Mouse (Mus musculus) hindbrain, embryonic 10.5 days (tissue): ENCODE data around the gene Vars2. TPM values are rescaled to one million over a fixed set of nuclear protein-coding genes. Genes with fewer than 3 reads are reported as not detected.

Source experiments
- DNase-seq: peaks from one replicate; pipeline ENCODE4 v3.0.0-alpha.2; 2017; ENCODE audit warnings: low spot score
- H3K27ac ChIP-seq: fragments of 300-500 bp; sonication (generic); 2 replicates; pipeline ENCODE4 v1.5.1; 2016; ENCODE audit warnings: mild to moderate bottlenecking, moderate library complexity
- H3K27me3 ChIP-seq: fragments of 300-500 bp; sonication (generic); 2 replicates; pipeline ENCODE4 v1.6.1; 2016; ENCODE audit warnings: mild to moderate bottlenecking; ENCODE audit not compliant: poor library complexity, insufficient read depth, severe bottlenecking
- H3K36me3 ChIP-seq: fragments of 300-500 bp; sonication (generic); 2 replicates; pipeline ENCODE4 v1.6.1; 2016; ENCODE audit warnings: mild to moderate bottlenecking, moderate library complexity
- H3K4me1 ChIP-seq: fragments of 300-500 bp; sonication (generic); replicated peaks from 2 replicates; pipeline ENCODE4 v1.6.1; 2016; ENCODE audit warnings: mild to moderate bottlenecking
- H3K4me3 ChIP-seq: fragments of 300-500 bp; sonication (generic); 2 replicates; pipeline ENCODE4 v1.5.1; 2016; ENCODE audit warnings: mild to moderate bottlenecking, moderate library complexity
- H3K9me3 ChIP-seq: fragments of 300-500 bp; sonication (generic); 2 replicates; pipeline ENCODE4 v1.6.1; 2016; ENCODE audit warnings: mild to moderate bottlenecking, moderate library complexity
- WGBS: fragments of 180-500 bp; shearing (Covaris S2); methylation state at CpG from one replicate; pipeline ENCODE4 v1.1.7; 2016; 5-methylcytosine and 5-hydroxymethylcytosine counted together
- polyA plus RNA-seq: library from polyadenylated mRNA; unstranded; fragments of >200 nt; fragmentation: Nextera tagmentation; extraction: Ambion mirVana; gene quantifications from 2 replicates; pipeline ENCODE4 v1.2.1, GENCODE M21; 2016

Gene Vars2
- polyA plus RNA-seq, 1 experiment from 2014 or later, result 16.7 TPM

- no peak within 1 kb of the TSS for H3K4me3 ChIP-seq
- 0 out of 2 replicates have a peak, but pooled peaks cover 2% of the 10 kb centered on the region for H3K4me1 ChIP-seq
- WGBS, result 74% methylated on average over 13 of the region's 13 CpGs
- no peak for DNase-seq
- no peak within 1 kb of the TSS for H3K27ac ChIP-seq
- H3K9me3 ChIP-seq, result no peaks in the 10 kb centered on the region
- H3K27me3 ChIP-seq, result no peaks in the 10 kb centered on the region
- H3K36me3 ChIP-seq, result no peaks in the 10 kb centered on the region
Measured at GRCm38 (mm10) chr17:35643609-35644236, 23.7 kb downstream of the Vars2 start, which contains the start of gene Mucl3. Gene Mucl3, minus strand, starts transcription at chr17:35643695.

GRCm38 (mm10) chr17:35639352-35639751 is 28.0 kb downstream of the Vars2 start:
- H3K27ac ChIP-seq, result no peak overlapping the region
- no peak overlapping the region for H3K4me3 ChIP-seq
- H3K27me3 ChIP-seq, result peaks cover 14% of the 10 kb centered on the region; the same call in 1 of the 2 replicates
- DNase-seq, result no peak
- peaks cover 14% of the 10 kb centered on the region for H3K4me1 ChIP-seq
- WGBS, result 84% methylated on average over 6 of the region's 6 CpGs
- no peaks in the 10 kb centered on the region for H3K36me3 ChIP-seq
- no peaks in the 10 kb centered on the region for H3K9me3 ChIP-seq

GRCm38 (mm10) chr17:35638475-35639190 is 28.8 kb downstream of the Vars2 start:
- Histone ChIP-seq H3K4me1 (peaks cover 17% of the 10 kb centered on the region), H3K36me3 (no peaks in the 10 kb centered on the region), H3K9me3 (no peaks in the 10 kb centered on the region), H3K27me3 (peaks cover 14% of the 10 kb centered on the region; the same call in 1 of the 2 replicates), H3K4me3 (peak overlapping the region; percentile 28), H3K27ac (no peak overlapping the region)
- WGBS, result 26% methylated on average over 14 of the region's 14 CpGs
- DNase-seq, result peak; percentile 57

GRCm38 (mm10) chr17:35636363-35636762 is 31.0 kb downstream of the Vars2 start:
- peaks cover 17% of the 10 kb centered on the region for H3K4me1 ChIP-seq
- peaks cover 14% of the 10 kb centered on the region; the same call in 1 of the 2 replicates for H3K27me3 ChIP-seq
- DNase-seq, result no peak
- no peaks in the 10 kb centered on the region for H3K36me3 ChIP-seq
- H3K27ac ChIP-seq, result no peak overlapping the region; the same call in 1 of the 2 replicates
- no peaks in the 10 kb centered on the region for H3K9me3 ChIP-seq
- 38% methylated on average over 5 of the region's 5 CpGs for WGBS
- no peak overlapping the region for H3K4me3 ChIP-seq

- Histone ChIP-seq H3K36me3 (no peaks in the 10 kb centered on the region), H3K27ac (no peak overlapping the region), H3K4me3 (peak overlapping the region; percentile 47), H3K9me3 (no peaks in the 10 kb centered on the region), H3K27me3 (peaks cover 14% of the 10 kb centered on the region; the same call in 1 of the 2 replicates), H3K4me1 (peaks cover 17% of the 10 kb centered on the region)
- DNase-seq, result peak; percentile 67
- WGBS, result 4% methylated on average over 15 of the region's 15 CpGs
Measured at GRCm38 (mm10) chr17:35635699-35636111, 31.7 kb downstream of the Vars2 start.

GRCm38 (mm10) chr17:35635202-35635601 is 32.2 kb downstream of the Vars2 start:
- H3K9me3 ChIP-seq, result no peaks in the 10 kb centered on the region
- H3K27me3 ChIP-seq, result peaks cover 14% of the 10 kb centered on the region; the same call in 1 of the 2 replicates
- no peak for DNase-seq
- WGBS, result 80% methylated on average over 3 of the region's 3 CpGs
- peak overlapping the region; percentile 47; the same call in 1 of the 2 replicates for H3K4me3 ChIP-seq
- H3K27ac ChIP-seq, result no peak overlapping the region
- no peaks in the 10 kb centered on the region for H3K36me3 ChIP-seq
- peaks cover 17% of the 10 kb centered on the region for H3K4me1 ChIP-seq

- no peaks in the 10 kb centered on the region for H3K36me3 ChIP-seq
- WGBS, result 21% methylated on average over 1 of the region's 1 CpGs
Measured at GRCm38 (mm10) chr17:35633992-35634391, 33.4 kb downstream of the Vars2 start.

GRCm38 (mm10) chr17:35626537-35626936 is 40.9 kb downstream of the Vars2 start, which contains the start of gene Gm9573:
Gene Gm9573, minus strand, starts transcription at chr17:35626637.
- no peak within 1 kb of the TSS for H3K27ac ChIP-seq
- H3K27me3 ChIP-seq, result no peaks in the 10 kb centered on the region
- H3K9me3 ChIP-seq, result no peaks in the 10 kb centered on the region
- H3K4me1 ChIP-seq, result no peaks in the 10 kb centered on the region
- no peaks in the 10 kb centered on the region for H3K36me3 ChIP-seq
- no peak for DNase-seq
- whole genome bisulfite sequencing, result 86% methylated on average over 7 of the region's 7 CpGs
- no peak within 1 kb of the TSS for H3K4me3 ChIP-seq

More at GRCm38 (mm10) chr17:35633992-35634391, 33.4 kb downstream of the Vars2 start:
- DNase-seq, result peak; percentile 32
- Histone ChIP-seq H3K4me3 (no peak overlapping the region), H3K9me3 (no peaks in the 10 kb centered on the region), H3K4me1 (peaks cover 17% of the 10 kb centered on the region), H3K27me3 (peaks cover 14% of the 10 kb centered on the region; the same call in 1 of the 2 replicates), H3K27ac (no peak overlapping the region)

- Histone ChIP-seq H3K4me3 (no peak overlapping the region), H3K9me3 (0 out of 2 replicates have a peak, but pooled peaks cover 4% of the 10 kb centered on the region), H3K27ac (no peak overlapping the region), H3K4me1 (no peaks in the 10 kb centered on the region), H3K36me3 (no peaks in the 10 kb centered on the region), H3K27me3 (no peaks in the 10 kb centered on the region)
- WGBS, result 80% methylated on average over 4 of the region's 4 CpGs
- DNase-seq, result no peak
Measured at GRCm38 (mm10) chr17:35617127-35617526, 50.3 kb downstream of the Vars2 start.

Other genes with a start within 250 kb of the Vars2 start
- gene H2-Q6, start 242.7 kb downstream of the Vars2 start, polyA plus RNA-seq, result 0.90 and 1.4 TPM in 2 replicates
- gene H2-Q7, start 228.4 kb downstream of the Vars2 start, polyA plus RNA-seq, result 12.1 and 14.3 TPM in 2 replicates
- 0.17 and 0.21 TPM in 2 replicates for gene H2-Q10, start 197.5 kb downstream of the Vars2 start, polyA plus RNA-seq
- not detected in 2 replicates for gene Pou5f1, start 161.6 kb downstream of the Vars2 start, polyA plus RNA-seq
- 54.5 and 57.0 TPM in 2 replicates for gene Tcf19, start 150.8 kb downstream of the Vars2 start, polyA plus RNA-seq
- gene Cchcr1, start 150.5 kb downstream of the Vars2 start, polyA plus RNA-seq, result 19.6 and 25.4 TPM in 2 replicates
- 1.7 and 2.5 TPM in 2 replicates for gene Psors1c2, start 134.4 kb downstream of the Vars2 start, polyA plus RNA-seq
- 0.10 TPM in 1 of 2 replicates, not detected in the other for gene Cdsn, start 115.5 kb downstream of the Vars2 start, polyA plus RNA-seq
- gene 2300002M23Rik, start 100.1 kb downstream of the Vars2 start, polyA plus RNA-seq, result not detected in 2 replicates
- gene Sfta2, start 66.0 kb downstream of the Vars2 start, polyA plus RNA-seq, result not detected in 2 replicates
- gene Gm9573, start 41.0 kb downstream of the Vars2 start, polyA plus RNA-seq, result not detected in 2 replicates
- gene Mucl3, start 23.9 kb downstream of the Vars2 start, polyA plus RNA-seq, result 0.08 and 0.10 TPM in 2 replicates
- 45.7 and 56.5 TPM in 2 replicates for gene Gtf2h4, start 6.1 kb upstream of the Vars2 start, polyA plus RNA-seq
- 134 and 184 TPM in 2 replicates for gene Ddr1, start 37.0 kb upstream of the Vars2 start, polyA plus RNA-seq
- 3.8 and 4.8 TPM in 2 replicates for gene Ier3, start 154.1 kb upstream of the Vars2 start, polyA plus RNA-seq
- gene Flot1, start 155.6 kb upstream of the Vars2 start, polyA plus RNA-seq, result 58.4 and 63.7 TPM in 2 replicates
- 1,604 and 1,655 TPM in 2 replicates for gene Tubb5, start 170.7 kb upstream of the Vars2 start, polyA plus RNA-seq
- 18.3 and 20.7 TPM in 2 replicates for gene Mdc1, start 173.9 kb upstream of the Vars2 start, polyA plus RNA-seq
- 70.1 and 75.9 TPM in 2 replicates for gene Nrm, start 193.7 kb upstream of the Vars2 start, polyA plus RNA-seq
- 29.6 and 32.2 TPM in 2 replicates for gene Ppp1r18, start 198.0 kb upstream of the Vars2 start, polyA plus RNA-seq
- gene Dhx16, start 212.2 kb upstream of the Vars2 start, polyA plus RNA-seq, result 53.0 and 58.9 TPM in 2 replicates
- gene 2310061I04Rik, start 229.8 kb upstream of the Vars2 start, polyA plus RNA-seq, result 27.7 and 29.7 TPM in 2 replicates
- 136 and 227 TPM in 2 replicates for gene Atat1, start 242.5 kb upstream of the Vars2 start, polyA plus RNA-seq
- gene Mrps18b, start 248.8 kb upstream of the Vars2 start, polyA plus RNA-seq, result 75.7 and 88.1 TPM in 2 replicates
- 59.9 and 64.5 TPM in 2 replicates for gene Ppp1r10, start 248.8 kb upstream of the Vars2 start, polyA plus RNA-seq